Mouse (Mus musculus) bone marrow macrophage, adult 2 months (primary cell): ENCODE measurements around the gene Tshz2.

Experiments used
- CTCF ChIP-seq: IDR thresholded peaks from 2 replicates; pipeline ENCODE4 v1.5.1; 2012; ENCODE audit warnings: low read depth, mild to moderate bottlenecking, low read length, moderate library complexity
- POLR2A ChIP-seq: IDR thresholded peaks from 2 replicates; pipeline ENCODE4 v1.6.1; 2012; ENCODE audit warnings: mild to moderate bottlenecking, low read depth, low read length, borderline replicate concordance

DNA sequence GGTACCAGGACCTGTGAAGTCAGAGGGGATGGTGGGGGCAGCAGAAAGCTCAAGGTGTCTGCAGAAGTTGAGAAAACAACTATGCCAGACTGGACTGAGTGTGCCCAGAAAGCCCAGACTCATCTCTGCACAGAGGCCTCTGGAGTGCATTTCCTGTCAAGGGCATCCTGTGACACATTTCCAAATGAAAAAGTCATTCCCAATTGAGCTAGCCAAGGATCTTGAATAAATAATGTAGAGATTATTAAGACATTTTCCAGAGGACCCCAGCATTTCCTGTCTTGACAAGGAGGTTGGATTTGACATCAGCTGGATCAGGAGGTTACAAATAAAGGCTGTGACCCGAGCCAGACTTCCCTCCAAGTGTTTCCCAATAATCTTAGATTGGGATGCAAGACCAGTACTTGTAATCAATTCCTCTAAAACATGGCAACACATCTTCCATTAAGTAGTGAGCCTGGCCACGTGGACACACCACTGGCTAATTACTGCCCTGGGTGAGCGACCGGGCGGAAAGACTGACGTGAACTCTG is 374.7 kb downstream of the Tshz2 start:
- TF ChIP-seq CTCF (no peak), POLR2A (no peak)
